ENCODE assay signal across 9 mouse cellular contexts in genomic region chr16:30774951-30775661, GRCm38 (mm10).
DNase-seq lines count a peak whose midpoint lies in the region; ATAC-seq and TF ChIP-seq lines count a peak whose summit lies in the region.
"Had no signal": no experiment of that assay in that cellular context is flagged by ENCODE, and none has a peak within 500 bp of the region (broad histone marks: within the 10 kb centered on the region; RNA-seq: fewer than 3 reads in every experiment).

No protein-coding gene starts in this region.

- no peak overlapping the region for H3K9ac ChIP-seq in hindbrain, embryonic 16.5 days (ENCODE audit: low read depth, low read length)

- H3K36me3 ChIP-seq in hindbrain, embryonic 16.5 days (ENCODE audit: control insufficient read depth, insufficient read depth, low read length), result no peaks in the 10 kb centered on the region
- H3K36me3 ChIP-seq: G1E had no signal

- peaks cover 14% of the 10 kb centered on the region for H3K4me1 ChIP-seq in hindbrain, embryonic 16.5 days (ENCODE audit: control insufficient read depth, insufficient read depth, low read depth, low read length)
- H3K4me1 ChIP-seq in lung, adult 2 months (ENCODE audit: control insufficient read depth, insufficient read depth, low read length), result peaks cover 13% of the 10 kb centered on the region; the same call in 1 of the 2 replicates

- ATAC-seq in hindbrain, embryonic 16.5 days, result peak; percentile 63
- ATAC-seq in granulocyte monocyte progenitor cell, adult 5-6 weeks (replicated peaks; ENCODE audit: poor library complexity, severe bottlenecking), result no peak

- 45% methylated on average over 14 of the region's 14 CpGs for WGBS in hindbrain, embryonic 16.5 days
- WGBS in lung, adult 2 months, result 53% methylated on average over 14 of the region's 14 CpGs

- H3K4me2 ChIP-seq in hindbrain, embryonic 16.5 days (ENCODE audit: low read length), result no peak overlapping the region

- no peak for TF ChIP-seq CTCF in lung, adult 2 months (IDR thresholded peaks at IDR 0.05; ENCODE audit: insufficient read depth, low read length)

- no peaks in the 10 kb centered on the region for H3K27me3 ChIP-seq in hindbrain, embryonic 16.5 days (replicated peaks; ENCODE audit: control insufficient read depth, insufficient read depth, low read length)

- DNase-seq in left cerebral cortex, postnatal 4 days, result peak; percentile 47
- no peak for DNase-seq in left cerebral cortex, postnatal 36 days (ENCODE audit: low spot score in 2 of 2)
- DNase-seq in embryo, embryonic 10 days (ENCODE audit: low spot score), result peak; percentile 75
- DNase-seq in lung, adult 2 months, result peak; percentile 47
- no peak for DNase-seq in layer of hippocampus, postnatal 25 days (ENCODE audit: extremely low spot score in 1 of 2, low spot score in 1 of 2)
- DNase-seq in urinary bladder, postnatal 4 days (ENCODE audit: low spot score in 2 of 2), result no peak

- no peak for TF ChIP-seq POLR2A in lung, adult 2 months (IDR thresholded peaks at IDR 0.05; ENCODE audit: borderline replicate concordance, extremely low read depth, low read depth, low read length)

- no peaks in the 10 kb centered on the region for H3K9me3 ChIP-seq in hindbrain, embryonic 16.5 days (ENCODE audit: control insufficient read depth, low read length)
- H3K9me3 ChIP-seq: G1E had no signal

- H3K4me3 ChIP-seq in hindbrain, embryonic 16.5 days (ENCODE audit: low read length), result no peak overlapping the region
- no peak overlapping the region for H3K4me3 ChIP-seq in lung, adult 2 months (replicated peaks; ENCODE audit: extremely low read depth, low read depth, low read length)

- intact Hi-C loops in left cerebral cortex, postnatal 4 days (cut with DNase I), result no loop called here
- intact Hi-C loops in left cerebral cortex, postnatal 36 days (cut with DNase I), result no loop called here

- no peak overlapping the region for H3K27ac ChIP-seq in hindbrain, embryonic 16.5 days (ENCODE audit: low read depth, low read length)

Comparison
In these comparisons a context has a peak if more than half of its experiments do, and no peak if none do; other contexts are left out.
1. DNase-seq: peak in left cerebral cortex, postnatal 4 days (single experiment), embryo, embryonic 10 days (single experiment) and lung, adult 2 months (single experiment); none in left cerebral cortex, postnatal 36 days (0 of 2), layer of hippocampus, postnatal 25 days (0 of 2) and urinary bladder, postnatal 4 days (0 of 2).